Mouse (Mus musculus): ENCODE data around the gene Pla2g10.
A peak's percentile ranks its signal among the peaks of the same experiment; 100 is the strongest.
"Not testable (repeated sequence)": the region's sequence is repeated elsewhere in the genome, so short reads cannot be mapped to it uniquely, and the experiment has no call there.

The Pla2g10 gene

DNA sequence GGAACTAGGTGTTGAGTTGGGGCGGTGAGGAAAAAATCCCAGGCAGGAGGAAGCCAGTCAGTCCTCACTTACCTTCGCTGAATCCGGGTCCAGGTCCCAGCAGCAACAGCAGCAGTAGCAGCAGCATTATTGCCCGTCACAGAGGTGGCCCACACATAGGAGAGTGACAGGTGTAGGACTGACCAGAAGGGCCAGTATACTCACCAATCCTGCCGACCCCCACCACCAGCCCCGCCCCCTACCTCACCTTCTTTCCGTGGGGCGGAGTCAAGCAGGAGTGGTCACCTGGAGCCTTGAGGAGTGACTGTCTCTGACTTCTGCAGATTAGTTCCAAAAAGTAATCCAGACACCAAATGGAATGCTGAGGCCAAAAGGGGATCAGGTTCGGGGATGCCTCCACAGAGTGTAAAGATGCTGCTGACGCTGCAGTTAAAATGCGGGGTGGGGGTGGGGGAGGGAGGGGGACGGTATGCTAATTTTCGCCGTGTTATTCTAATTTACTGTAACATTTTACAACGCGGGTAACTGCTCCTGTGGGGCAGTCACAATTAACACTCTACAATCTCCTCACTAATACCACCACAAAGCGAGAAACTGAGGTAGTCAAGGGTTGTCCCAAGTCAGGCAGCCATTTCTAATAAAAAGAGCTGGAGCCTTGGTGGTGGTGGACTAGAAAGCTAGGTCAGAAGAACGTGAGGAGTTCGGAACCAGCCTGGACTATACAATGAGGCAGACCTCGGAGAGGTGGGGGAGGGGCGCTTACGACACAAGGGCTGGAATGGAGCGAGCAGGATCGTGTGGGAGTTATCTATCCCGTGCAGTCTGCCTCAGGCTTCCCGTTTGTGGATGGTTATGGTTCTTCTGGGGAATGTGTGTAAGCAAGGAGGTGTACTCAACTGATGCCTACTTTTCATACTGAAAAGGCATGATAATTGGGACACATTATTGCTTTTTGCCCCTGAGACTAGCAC is at the start of gene Pla2g10:
Gene Pla2g10, minus strand, starts transcription at position 699 of the 971 bp plus-strand sequence.
- DNase-seq (ENCODE audit: low spot score): peak; percentile 16

DNA sequence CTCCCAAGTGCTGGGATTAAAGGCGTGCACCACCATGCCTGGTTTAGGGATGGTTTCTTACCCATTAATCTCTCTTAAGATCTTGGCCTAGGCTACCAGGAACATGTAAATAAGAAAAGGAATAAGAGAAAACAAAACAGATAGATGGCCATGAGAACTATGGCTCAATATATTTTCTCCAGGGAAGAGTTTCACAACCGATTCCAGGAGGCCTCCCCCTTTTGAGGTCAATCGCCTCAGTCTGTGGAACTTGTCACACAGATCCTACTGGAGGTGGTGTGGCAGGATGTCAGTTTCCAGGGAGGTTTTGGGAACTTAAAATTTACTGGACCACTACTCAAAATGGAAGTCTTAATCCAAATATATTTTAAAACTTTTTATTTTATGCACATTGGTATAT is 43.9 kb upstream of the Pla2g10 start:
- DNase-seq (ENCODE audit: low spot score): not testable (repeated sequence)

GRCm38 (mm10) chr16:13774011-13774410 is 43.2 kb upstream of the Pla2g10 start:
- peak; percentile 19 for DNase-seq (ENCODE audit: low spot score)

GRCm38 (mm10) chr16:13772051-13772450 is 41.3 kb upstream of the Pla2g10 start:
- not testable (repeated sequence) for DNase-seq (ENCODE audit: low spot score)

GRCm38 (mm10) chr16:13771603-13772002 is 40.8 kb upstream of the Pla2g10 start:
- DNase-seq (ENCODE audit: low spot score): not testable (repeated sequence)

DNA sequence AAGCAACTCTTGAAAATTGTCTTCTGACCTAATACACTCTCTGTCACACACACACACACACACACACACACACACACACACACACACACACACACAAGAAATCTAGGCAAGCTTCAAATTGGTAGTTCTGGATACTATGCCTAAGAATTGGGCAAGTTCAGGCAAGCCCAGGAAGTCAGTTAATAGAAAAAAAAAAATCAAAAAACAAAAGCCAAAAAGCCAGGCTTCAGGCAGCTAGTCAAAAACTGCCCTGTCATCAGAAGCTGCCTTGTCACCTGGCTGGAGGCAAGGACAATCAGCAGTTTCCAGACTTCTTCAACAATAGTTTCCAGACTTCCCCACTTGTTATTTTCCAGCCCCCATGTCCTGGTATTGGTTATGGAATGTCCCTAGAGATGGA is 35.6 kb upstream of the Pla2g10 start:
- DNase-seq (ENCODE audit: low spot score): no peak

- DNase-seq (ENCODE audit: low spot score): no peak
Measured at GRCm38 (mm10) chr16:13764519-13764918, 33.7 kb upstream of the Pla2g10 start.

- DNase-seq (ENCODE audit: low spot score): not testable (repeated sequence)
Measured at GRCm38 (mm10) chr16:13762807-13763206, 32.0 kb upstream of the Pla2g10 start.

DNA sequence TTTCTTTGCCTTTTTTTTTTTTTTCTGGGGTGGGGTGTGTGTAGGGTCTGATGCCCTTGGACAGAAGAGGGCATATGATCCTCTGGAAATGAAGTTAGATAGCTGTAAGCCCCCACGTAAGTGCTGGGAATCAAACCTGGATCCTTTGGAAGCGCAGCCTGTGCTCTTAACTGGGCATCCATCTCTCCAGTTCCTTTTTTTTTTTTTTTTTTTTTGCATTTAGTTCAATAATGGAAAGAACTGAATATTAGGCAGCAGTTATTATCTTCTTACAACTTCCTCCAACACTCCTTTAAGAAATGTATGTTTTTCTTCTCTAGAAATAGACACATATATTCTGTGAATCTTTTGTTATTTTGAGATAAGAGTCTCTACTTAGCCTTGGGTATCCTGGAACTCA is 27.0 kb upstream of the Pla2g10 start:
- no peak for DNase-seq (ENCODE audit: low spot score)

DNA sequence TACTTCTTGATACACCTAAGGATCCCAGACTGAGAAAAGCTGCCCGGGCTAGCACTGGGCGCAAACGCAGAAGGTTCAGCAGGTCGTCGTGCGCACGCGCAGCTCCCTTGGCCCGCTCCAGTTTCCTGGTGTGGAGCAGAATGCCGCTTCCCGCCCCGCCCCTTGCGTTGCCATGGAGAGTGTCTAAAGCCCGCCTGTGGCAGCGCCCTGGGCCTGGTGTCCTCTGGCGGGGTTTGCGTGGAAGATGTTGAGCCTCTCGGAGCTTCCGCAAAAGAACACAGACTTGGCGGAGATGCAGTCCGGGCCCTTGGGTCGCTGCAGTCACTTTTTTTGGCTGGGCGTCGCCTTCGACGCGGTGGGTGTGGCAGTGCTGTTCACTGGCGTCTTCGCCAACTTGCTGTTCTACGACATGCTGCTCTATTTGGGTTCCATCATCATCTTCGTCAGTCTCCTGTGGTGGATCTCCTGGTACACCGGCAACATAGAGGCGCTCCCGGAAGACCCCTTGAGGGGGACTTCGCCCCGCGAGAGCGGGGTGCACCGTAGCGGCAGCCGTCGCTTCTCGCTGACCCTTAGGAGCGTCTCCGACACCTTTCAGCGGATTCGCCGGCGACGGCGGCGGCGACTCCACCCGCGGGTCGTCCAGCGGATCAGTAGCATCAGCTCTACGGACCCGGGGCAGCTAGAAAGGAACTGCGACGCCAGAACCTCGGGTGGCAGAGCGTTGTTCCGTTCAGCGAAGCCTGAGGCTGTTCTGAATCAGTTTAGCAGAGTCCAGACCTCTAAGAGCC is 23.8 kb upstream of the Pla2g10 start:
- DNase-seq (ENCODE audit: low spot score): peak; percentile 96

GRCm38 (mm10) chr16:13753986-13754385 is 23.2 kb upstream of the Pla2g10 start:
- DNase-seq (ENCODE audit: low spot score): no peak

DNA sequence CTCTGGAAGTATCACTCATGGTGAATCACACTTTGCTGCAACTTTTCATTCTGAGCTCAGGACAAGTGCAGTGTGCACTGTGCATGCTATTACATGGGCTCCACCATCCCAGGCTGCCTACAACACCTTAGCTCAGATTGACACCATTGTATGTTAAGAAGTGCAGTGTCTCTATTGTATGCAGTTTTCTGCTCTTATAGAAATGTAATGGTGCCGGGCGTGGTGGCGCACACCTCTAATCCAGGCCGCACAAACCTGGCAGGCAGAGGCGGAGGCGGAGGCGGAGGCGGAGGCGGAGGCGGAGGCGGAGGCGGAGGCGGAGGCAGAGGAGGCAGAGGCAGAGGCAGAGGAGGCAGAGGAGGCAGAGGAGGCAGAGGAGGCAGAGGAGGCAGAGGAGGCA is 19.8 kb upstream of the Pla2g10 start:
- no peak for DNase-seq (ENCODE audit: low spot score)

GRCm38 (mm10) chr16:13749981-13750380 is 19.2 kb upstream of the Pla2g10 start:
- no peak for DNase-seq (ENCODE audit: low spot score)

GRCm38 (mm10) chr16:13749306-13749705 is 18.5 kb upstream of the Pla2g10 start:
- no peak for DNase-seq (ENCODE audit: low spot score)

- not testable (repeated sequence) for DNase-seq (ENCODE audit: low spot score)
Measured at GRCm38 (mm10) chr16:13748813-13749212, 18.0 kb upstream of the Pla2g10 start.

DNA sequence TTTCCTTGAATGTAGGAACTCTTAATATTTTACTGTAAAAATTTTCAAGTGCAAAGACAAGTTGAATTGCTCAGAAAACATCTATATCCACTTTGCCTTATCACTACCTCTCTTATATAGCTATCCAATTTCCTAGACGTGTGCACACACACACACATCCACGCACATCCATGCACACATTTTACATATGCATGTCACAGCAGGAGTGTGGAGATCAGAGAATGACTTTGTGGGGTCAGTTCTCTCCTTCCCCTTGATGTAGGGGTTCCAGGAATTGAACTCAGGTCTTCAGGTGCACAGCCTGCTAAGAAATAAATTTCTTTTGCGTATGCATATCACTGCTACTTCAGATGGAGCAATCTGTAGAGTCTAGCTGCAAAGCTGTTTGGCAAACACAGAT is 17.3 kb upstream of the Pla2g10 start:
- no peak for DNase-seq (ENCODE audit: low spot score)

- DNase-seq (ENCODE audit: low spot score): no peak
Measured at GRCm38 (mm10) chr16:13747708-13748107, 16.9 kb upstream of the Pla2g10 start.

GRCm38 (mm10) chr16:13740844-13741243 is 10.1 kb upstream of the Pla2g10 start:
- no peak for DNase-seq (ENCODE audit: low spot score)

DNA sequence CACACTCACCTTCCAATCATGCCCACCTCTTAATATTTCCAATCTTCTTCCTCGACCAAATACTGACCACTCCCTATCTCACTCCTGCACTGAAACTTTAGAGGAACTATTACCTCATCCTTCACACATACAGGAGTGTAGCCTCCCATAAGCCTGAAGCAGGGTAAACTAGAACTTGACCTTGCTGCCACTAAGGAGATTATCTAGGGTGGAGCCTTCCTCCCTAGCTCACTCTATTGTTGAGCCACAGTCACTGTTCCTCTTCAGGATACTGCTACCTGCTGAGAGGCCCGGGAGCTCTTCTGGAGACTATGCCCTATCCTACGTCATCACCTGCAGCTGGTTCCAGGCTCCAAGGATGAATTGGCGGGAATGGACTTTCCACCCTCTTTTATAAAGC is 8.3 kb upstream of the Pla2g10 start:
- DNase-seq (ENCODE audit: low spot score): not testable (repeated sequence)

- DNase-seq (ENCODE audit: low spot score): no peak
Measured at GRCm38 (mm10) chr16:13735977-13736376, 5.2 kb upstream of the Pla2g10 start.

- DNase-seq (ENCODE audit: low spot score): peak; percentile 78
Measured at GRCm38 (mm10) chr16:13733518-13734137, 2.8 kb upstream of the Pla2g10 start.

DNA sequence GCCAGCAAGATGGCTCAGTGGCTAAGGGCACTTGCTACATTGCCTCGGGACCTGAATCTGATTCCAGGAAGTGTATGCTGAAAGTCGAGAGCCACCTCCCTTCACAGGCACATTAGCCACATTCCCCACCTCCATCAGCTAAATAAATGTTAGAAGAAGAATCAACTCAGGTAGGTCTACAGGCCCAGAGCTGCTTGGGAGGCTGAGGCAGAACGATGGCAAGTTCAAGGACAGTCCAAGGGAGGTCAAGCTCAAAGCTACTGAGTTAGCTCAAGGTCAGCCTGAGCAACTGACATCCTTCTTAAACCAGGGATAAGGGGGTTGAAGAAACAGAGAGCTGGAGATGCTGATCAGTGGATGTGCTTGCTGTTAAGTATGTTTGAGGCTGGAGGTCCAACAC is 2.0 kb upstream of the Pla2g10 start:
- no peak for DNase-seq (ENCODE audit: low spot score)
